Mouse (Mus musculus) cerebellum, postnatal 25 days (tissue): Measurements from ENCODE around the gene Rcor1.

Source experiments
- DNase-seq, 2 experiments: peaks; one replicate each; pipeline ENCODE4 v3.0.0; 2021; ENCODE audit warnings: mixed read lengths in 2 of 2

Gene Rcor1

DNA sequence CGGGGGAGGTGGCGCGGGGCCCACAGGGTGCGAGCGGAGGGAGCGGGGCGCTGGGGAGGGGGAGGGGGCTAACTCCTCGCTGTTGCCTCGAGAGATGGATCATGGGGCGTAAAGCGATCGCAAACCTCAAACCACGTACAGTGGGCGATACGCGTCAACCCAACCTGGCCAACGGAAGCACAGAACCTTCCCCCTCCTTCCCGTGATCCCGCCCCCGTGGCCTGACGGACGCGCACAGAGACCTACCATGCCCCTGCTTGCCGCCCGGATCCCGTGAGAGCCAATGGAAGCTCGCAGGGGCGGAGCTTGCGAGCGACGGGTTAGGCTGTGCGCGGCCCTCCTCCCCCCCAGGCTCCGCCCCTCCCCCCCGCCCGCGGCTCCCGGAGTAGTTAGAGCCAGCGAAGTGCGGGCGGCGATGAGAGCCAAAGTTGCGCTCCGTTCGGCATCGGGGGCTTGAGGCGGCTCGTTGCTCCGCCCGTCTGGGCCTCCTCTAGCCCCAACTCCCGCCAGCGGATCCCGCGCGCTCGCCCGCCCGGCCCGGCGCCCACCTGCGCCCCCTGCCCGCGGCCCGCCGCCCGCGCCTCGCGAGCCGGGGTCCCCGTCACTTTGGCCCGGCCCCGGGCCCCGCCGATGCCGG lies at the start of gene Rcor1:
TSS of gene Rcor1 (plus strand) at position 376 of the 637 bp plus-strand sequence.
- DNase-seq: peak; percentile 99

DNA sequence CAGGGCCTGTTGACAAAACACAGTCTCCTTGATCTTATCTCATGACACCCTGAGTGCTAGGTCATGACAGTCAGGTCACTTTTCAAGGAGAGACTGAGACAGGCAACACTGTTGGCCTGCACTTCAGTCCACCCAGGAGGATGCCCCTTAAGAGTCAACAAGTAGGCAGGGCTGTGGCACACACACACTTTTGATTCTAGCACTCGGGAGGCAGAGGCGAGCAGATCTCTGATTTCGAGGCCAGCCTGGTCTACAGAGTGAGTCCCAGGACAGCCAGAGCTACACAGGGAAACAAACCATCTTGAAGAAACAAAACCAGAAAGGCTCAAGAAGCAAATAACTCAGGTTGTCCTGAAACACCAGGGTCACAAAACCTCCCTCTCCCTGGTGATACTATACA lies 49.7 kb upstream of the Rcor1 start:
- DNase-seq: no peak

DNA sequence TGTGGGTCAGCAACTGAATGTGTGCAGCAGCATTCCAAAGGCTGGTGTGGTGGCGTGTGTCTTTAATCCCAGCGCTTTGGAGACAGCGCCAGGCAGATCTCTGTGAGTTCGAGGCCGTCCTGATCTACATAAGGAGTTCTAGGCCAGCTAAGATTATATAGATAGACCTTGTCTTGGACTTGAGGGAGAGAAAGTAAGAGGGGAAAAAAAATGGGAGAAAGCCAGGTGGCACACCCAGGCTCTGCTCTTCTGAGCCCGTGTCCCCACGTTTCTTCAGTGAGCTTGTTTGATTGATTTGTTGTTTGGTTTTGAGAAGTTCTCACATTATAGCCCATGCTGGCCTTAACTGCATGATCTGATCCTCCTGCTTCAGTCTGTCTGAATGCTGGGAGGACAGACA lies 48.7 kb upstream of the Rcor1 start:
- DNase-seq: no peak

DNA sequence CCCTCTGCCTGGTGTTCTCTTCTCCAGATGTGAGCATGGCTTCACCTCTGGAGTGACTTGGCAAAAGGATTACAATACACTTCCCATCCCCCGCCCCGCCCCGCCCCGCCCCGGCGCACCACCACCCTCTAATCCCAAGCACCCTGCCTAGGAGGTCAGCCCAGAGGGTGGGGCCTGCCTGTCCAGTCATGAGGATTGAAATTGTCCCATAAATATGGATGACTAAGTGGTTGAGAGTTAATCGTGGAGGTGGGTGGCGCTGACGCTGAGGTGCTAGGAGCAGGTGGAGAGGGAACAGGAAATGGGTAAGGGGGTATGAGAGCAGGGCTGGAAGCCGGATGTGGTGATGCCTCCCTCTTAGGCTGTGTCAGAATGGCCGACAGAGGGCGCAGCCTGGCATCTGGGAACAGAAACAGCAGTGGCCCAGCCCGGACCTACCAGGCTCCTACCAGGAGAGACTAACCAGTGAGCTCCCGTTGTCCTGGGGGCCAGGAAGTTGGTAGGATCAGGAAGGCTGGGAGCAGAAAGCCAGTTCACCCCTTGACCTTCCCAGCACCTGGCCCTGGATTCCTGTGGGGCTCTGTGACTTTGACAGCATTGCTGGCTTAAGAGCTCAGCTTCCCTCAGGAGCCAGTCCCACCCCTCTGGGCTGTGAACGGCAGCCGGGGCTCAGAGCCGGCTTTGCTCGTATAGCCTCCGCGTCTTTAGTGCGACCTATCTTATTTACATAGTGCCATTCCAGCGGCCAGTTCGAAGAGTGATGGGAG lies 47.6 kb upstream of the Rcor1 start:
- DNase-seq: peak; percentile 65 to 82

DNA sequence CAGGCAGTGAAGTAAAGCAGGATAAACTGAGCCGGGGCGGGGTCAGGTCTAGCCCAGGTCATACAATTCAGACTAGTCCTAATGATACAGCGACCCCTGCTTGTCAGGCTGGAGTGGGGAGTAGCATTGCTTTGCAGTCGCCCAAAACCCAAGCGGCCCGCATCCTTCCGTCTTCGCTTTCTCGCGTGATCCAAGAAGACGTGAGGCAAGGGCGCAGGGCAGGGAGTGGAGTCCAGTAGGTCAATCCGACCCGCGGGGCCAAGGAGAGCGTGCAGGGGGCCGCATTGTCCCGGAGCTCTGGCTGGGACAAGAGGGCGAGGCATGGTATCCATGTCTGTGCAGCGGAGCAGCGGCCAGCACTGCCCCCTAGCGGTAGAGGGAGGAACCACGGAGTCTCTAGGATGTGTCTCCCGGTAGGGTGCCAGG lies 47.0 kb upstream of the Rcor1 start:
- peak; percentile 98 for DNase-seq

DNA sequence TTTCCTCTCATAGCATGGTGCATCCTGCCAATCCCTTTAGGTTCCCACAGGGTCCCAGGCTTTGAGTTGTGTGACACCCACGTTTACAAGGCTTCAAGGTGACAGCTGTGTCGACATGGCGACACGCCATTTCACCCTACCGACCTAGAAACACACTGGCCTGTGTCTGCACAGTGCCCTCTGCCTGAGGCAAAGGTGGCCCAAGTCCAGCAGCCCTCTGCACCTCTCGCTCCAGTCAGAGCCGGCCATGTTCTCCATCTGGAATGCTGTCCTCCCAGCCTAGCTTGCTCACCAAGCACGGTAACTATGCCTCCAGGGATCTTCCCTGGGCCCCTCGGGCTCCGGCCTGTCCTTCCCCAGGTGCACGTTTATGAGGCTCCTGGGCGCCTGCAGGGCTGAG lies 46.4 kb upstream of the Rcor1 start:
- peak in 1 of 2 experiments; percentile 57 for DNase-seq

DNA sequence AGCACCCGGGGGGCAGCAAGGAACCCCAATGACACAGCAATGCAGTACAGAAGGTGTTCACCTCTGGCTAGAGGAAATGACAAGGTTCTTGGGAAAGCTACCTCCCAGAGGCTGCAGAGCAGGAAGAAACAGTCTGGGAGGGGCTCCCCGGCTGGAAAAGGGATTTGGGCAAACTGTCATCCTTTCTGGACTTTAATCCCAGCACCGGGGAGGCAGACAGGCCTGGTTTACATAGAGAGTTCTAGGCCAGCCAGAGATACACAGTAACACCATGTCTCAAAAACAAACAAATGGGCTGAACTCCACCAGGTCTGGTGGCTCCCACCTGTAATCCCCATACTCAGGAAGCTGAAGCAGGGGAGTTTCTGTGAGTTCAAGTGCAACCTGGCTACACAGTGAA lies 45.9 kb upstream of the Rcor1 start:
- DNase-seq: no peak

DNA sequence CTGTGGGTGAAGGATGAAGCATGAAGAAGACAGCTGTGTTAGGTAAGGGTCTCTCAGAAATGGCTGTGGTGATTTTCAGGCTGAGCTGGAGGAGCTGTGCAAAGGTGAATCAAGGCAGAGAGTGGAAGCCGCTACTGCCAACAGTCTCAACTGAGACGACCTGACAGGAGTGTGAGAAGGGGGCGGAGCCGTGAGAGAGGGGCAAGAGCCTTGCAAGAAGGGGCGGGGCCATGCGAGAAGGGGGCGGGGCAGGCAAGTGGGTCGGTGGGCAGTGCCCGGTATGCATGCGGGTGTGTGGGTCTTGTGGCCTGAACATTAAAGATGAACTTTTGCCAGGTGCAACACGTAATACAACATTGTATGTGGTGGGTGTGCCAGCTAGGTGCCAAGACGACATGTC lies 44.5 kb upstream of the Rcor1 start:
- DNase-seq: peak in 1 of 2 experiments; percentile 30

DNA sequence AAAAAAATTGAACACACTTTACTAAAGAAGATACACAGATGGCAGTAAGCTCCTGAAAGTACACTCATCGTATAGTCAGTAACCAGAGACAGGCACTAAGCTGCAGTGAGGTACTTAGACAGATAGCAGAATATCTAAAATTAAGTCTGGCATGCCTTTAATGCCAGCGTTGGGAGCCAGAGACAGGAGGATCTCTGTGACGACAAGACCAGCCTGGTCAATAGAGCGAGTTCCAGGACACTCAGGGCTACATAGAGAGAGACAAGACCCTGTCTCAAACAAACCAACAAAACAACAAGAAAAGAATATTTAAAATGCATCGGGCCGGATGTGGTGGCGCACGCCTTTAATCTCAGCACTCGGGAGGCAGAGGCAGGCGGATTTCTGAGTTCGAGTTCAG lies 41.1 kb upstream of the Rcor1 start:
- no peak for DNase-seq

DNA sequence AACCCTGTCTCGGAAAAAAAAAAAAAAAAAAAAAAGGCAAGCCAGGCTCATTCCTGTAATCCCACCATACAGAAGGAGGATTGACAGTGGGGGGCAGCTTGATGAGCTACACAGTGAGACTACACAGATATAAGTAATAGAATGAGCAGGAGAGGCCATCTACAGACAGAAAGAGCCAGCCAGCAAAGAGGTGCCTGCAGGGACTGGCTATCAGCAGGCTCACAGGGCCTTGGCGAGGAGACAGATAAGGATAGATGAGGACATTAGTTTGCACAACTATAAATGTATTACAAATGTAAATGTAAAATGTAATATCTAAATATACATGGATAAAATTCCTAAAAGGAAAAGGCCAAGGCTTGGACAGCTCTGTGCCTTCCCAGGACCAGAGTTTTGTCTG lies 39.3 kb upstream of the Rcor1 start:
- DNase-seq: no peak

DNA sequence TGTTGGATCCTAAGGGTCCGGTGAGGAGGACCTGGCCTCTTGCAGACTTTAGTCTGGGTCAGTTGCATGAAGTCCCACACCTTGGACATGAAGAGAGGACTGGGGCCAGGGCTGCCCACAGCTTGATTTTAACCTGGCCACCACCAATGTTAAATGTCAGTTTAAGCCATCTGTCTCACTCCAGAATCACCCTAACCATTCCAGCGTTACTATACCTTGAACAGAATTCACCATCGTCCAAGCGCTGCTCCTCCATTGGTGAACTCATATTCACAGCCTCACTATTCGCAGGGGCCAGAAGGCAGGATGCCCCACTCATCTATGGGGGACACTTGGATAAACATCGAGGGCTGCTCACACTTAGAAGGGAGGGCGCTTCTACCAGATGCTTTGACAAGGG lies 38.2 kb upstream of the Rcor1 start:
- DNase-seq: no peak

DNA sequence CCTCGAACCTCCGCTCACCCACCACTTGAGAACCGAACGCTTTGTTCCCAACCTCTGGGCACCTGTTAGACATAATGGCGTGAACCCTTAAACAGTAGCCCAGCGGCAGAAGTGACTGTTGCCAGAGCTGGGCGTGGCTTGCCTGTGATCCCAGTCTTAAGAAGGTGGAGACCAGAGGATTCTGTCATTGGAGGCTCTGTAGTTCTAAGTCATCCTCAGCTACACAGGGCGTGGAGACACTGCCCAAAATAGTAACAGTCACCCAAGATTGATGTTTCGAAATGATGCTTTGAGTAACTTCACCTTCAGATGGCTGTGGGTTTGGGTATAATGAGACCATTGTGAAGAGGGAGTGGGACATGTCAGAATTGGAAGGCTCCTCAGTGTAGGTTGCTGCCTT lies 35.0 kb upstream of the Rcor1 start:
- no peak for DNase-seq

DNA sequence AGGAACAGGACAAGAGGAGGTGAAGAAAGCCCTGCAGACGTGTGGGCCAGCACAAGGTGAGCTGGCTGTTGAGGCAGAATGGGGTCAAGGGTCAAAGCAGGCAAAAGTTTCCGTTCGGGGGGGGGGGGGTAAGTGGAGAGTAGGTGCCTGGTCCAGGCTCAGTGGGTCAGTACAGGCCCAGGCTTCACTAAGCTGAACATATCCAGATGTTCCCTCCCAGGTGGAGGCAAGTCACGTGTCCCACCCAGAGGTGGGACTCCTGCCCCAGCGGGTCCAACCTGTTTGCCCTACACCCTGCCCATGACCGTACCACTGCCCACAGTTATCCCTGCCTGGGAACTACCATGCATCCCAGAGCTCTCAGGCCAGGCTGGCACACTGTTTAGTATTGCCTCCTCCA lies 33.3 kb upstream of the Rcor1 start:
- DNase-seq: no peak

DNA sequence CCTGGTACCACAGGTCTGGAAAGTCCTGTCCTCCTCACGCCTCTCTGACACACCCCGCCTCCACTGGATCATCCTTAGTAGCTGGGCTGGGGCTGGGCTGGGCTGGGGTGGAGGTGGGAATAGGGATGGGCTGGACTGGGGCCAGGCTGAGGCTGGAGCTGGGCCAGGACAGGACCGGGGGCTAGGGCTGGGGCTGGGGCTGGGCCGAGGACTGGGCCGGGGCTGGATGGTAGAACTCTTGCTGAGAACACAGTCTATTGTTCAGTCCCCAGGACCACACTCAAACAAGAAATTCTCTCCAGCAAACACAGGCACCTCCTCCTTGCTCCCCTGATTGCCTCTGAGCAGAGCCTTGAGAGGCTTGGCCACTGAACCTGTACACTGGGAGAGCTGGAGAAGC lies 32.8 kb upstream of the Rcor1 start:
- no peak for DNase-seq

DNA sequence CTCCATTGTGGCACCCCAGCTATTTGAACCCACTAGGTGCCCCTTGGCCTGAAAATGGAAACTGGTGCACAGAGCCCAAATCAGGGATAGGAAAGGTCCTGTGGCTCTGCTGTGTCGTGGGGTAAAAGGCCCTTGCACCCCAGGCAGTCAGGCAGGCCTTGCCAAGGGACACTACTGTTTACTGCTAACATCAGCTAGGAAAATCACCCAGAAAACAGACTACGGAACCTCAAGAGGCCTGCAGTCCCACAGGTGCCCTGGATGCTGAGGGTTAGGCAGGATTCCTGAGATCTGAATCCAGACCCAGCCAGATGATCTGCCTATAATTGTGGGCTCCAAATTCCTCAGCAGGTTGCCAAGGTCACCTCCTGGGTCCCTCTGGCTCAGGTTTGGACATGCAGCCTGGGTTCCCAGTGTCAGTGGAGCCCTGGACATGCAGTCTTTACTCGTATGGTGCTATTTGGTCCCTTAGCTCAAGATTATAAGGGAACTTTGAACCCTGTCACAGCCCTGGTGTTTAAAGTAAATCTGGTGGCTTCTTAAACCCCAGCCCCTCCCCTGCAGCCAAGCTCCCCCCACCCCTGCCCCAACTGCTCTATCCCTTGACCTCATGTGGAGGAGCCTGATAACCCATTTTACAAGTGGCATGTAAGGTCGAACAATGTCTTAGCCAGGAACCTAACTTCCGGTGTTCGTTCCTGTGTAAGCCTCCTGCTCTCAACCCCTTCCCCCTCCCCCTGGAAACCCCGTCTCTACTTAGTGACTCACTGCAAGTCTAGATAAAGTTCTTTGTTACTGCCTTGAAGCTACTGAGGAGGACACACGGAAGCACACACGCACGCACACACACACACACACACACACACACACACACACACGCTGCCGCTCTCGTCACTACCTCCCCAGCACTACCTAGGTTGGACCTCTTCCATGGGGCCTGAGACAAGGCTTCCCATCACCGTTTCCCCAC lies 31.7 kb upstream of the Rcor1 start:
- no peak for DNase-seq

DNA sequence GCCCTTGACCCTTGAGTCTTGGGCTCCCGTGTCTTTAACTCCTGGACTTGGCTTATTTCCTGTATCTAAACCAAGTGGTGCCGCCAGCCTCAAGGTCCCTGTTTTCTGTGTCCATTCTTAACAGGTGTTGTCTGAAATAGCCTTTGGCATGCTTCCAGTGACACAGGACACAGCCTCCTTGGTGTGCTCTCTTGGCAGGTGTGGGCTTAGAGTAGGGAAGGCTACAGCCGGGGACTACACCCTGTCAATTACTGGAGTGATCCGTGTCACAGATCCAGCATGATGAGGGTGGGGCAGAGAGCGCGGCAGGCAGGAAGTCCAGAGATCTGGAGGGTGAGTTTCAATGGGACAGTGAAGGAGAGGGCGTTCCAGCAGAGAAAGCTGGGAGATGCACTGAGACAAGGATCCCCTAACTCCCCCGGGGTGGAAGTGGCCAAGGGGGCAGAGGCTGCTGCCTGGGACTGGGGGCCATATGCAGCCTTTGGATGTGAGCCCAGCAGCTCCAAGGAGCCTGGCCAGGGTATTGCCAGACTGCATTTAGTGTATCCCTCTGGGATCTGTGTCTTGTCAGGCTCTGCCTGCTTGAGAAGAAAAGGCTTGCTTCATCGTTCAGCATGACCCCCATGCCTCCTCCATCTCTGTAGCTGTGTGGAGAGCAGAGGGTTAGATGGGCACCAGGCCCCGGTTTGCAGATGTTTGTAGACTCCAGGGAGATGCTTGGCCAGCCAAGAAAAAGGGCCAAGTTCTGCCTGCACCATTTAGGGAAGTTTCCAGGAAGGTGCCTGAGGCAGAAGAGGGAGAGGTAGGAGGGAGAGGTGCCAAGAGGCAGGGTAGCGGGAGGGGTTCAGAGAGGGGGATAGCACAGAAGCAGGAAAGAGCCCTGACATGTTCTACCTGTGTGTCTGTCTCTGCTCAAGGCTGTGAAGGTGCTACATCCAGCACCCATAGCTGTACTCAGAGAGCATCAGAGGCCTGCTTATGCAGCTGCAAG lies 30.4 kb upstream of the Rcor1 start:
- DNase-seq: peak; percentile 41 to 50

DNA sequence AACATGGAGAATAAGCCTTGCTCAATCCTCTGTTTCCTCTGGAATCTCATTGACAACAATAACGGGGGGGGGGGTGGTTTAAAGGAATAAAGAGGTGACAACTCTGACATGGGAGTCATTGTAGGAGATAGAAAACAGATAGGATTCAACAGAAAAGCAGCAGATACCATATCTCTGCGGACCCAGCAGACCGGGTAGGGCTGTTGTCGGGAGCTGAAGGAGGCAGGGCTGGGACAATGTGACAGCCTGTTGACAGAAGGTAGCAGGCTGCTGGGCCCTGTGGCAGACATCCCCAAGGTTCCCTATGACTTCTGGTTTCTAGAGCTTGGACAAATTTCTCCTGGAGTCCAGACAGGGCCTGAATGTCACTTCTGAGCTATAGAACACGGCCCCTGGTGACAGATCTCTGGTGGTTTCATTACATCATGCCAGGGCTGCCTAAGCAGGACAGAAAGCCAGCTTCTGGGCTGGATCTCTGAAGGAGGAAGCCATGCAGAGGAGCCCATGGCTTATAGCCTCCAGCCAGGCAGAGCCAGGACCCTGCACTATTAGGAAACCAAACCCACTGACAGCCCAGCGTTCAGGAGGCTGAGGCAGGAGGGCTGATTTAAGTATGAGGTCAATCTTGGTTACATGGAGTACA lies 29.4 kb upstream of the Rcor1 start:
- no peak for DNase-seq

DNA sequence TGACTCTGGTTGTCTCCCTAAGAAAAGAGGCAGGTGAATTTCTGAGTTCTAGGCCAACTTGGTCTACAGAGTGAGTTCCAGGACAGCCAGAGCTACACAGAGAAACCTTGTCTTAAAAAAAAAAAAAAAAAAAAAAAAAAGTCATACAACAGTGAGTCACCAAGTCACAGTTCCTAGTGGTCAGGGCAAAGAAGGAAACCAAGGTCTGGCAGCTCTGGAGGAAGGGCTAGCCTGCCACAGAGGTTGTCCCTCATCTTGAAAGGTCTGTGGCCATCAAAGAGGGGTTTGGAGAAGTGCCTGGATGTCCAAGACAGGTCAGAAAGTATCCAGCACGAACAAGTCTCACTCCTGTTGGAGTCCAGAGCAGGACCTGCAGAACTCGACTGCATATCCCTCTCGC lies 22.3 kb upstream of the Rcor1 start:
- no peak for DNase-seq

DNA sequence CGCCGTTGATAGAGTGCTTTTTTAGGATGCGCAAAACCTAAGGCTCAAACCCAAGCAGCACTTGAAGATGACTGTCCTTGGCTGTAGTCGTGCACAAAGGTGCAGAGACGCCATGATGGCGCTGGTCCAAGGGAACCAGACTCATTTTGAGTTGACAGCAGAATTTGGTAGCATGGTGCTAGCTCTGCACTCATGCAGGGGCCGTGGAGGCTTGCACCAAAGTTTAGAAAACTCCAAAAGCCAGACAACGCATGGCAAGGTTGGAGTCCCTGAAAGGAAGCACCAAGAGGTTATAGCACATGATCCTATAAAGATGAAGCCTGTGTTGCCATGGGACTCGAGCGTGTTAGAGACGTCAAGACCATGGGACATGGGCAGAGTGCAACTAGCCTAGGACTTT lies 21.1 kb upstream of the Rcor1 start:
- DNase-seq: no peak

DNA sequence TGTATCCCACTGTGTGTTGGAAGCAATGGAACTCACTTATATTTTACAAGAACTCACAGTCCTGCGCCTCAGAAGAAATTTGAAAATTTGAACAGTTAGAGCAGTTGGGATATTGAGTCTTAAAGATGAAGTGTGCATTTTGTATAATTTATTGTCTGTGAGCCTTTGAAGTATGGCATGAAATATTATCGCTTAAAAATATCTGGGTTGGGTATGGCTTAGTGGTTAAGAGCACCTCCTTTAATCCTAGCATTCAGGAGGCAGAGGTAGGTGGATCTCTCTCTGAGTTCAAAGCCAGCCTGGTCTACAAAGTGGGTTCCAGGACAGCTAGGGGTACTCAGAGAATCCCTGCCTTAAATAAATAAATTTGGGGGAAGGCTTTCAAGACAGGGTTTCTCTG lies 20.1 kb upstream of the Rcor1 start:
- DNase-seq: no peak

DNA sequence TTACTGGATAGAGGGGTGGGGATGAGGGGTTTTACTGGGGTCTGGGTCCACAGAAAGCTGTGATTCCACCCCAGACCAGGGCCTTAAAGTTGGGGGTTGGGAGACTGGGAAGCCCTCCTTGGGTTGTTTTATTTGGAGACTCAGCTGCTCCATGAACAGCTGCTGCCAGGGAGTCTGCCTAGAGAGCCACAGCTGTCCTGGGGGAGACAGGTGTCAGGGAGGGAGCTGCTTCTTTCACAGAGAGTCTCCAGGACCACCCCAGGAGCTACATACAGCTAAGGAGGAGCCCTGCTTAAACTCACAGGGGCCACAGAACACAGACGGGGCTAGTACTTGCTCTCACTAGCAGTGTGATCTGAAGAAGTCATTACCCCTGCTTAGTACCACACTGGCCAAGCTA lies 18.0 kb upstream of the Rcor1 start:
- no peak for DNase-seq

DNA sequence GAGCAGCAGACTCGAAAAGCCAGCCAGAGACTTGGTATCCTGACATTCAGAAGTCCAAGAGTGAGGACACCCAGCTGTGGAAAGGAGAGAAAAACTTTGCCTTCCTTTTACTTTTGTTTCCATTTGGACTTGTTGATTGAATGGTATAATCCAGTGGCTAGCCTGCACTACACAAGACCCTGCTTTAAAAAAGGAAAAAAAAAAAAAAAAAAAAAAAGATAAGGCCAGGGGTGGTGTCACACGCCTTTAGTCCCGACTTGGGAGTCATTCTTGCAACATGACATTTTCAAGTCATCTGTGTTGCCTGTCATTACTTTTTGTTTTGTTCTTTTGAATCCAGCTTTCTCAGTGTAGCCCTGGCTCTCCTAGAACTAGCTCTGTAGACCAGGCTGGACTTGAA lies 17.6 kb upstream of the Rcor1 start:
- no peak for DNase-seq
